Mouse (Mus musculus): ENCODE data around the gene Stau1. TPM values are rescaled to one million over a fixed set of nuclear protein-coding genes. Genes with fewer than 3 reads are reported as not detected.

Stau1 gene
- polyA plus RNA-seq, 1 experiment from 2014 or later, result 123 TPM

DNA sequence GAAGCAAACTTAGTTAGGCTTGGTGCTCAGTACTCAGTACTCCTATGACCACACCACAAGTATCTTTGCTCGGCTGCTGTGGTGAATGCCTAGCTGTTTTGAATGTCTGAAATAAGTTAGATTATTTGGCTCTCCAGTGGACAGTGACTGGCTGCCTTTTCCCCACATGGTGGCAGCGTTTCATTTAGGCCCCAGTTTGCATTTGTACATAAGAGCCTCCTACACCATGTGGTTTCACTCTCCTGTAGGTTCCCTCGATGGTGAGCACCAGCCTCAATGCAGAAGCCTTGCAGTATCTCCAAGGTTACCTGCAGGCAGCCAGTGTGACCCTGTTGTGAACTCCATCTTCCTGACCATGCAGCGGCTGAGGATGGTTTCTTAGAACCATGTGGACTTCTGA, 50.6 kb downstream of the Stau1 start:
- Histone ChIP-seq H3K4me3 (no peak overlapping the region), H3K27me3 (no peaks in the 10 kb centered on the region)
- 59% methylated on average over 4 of the region's 4 CpGs for WGBS

GRCm38 (mm10) chr2:166944346-166944745, 51.8 kb downstream of the Stau1 start:
- H3K4me1 ChIP-seq, result no peaks in the 10 kb centered on the region
- no peaks in the 10 kb centered on the region for H3K27me3 ChIP-seq
- H3K4me2 ChIP-seq (replicated peaks), result no peak overlapping the region
- no peak for ATAC-seq (ENCODE audit: low FRiP score, low read depth)
- H3K36me3 ChIP-seq, result peaks cover 90% of the 10 kb centered on the region
- H3K9ac ChIP-seq (replicated peaks), result no peak overlapping the region
- H3K27ac ChIP-seq (replicated peaks), result no peak overlapping the region
- WGBS, result 97% methylated on average over 1 of the region's 1 CpGs
- no peaks in the 10 kb centered on the region for H3K9me3 ChIP-seq
- no peak overlapping the region for H3K4me3 ChIP-seq

More for the DNA sequence above, 50.6 kb downstream of the Stau1 start:
- Histone ChIP-seq H3K4me1 (no peaks in the 10 kb centered on the region), H3K9me3 (no peaks in the 10 kb centered on the region), H3K36me3 (peaks cover 93% of the 10 kb centered on the region), H3K27ac (replicated peaks) (no peak overlapping the region), H3K9ac (replicated peaks) (no peak overlapping the region), H3K4me2 (replicated peaks) (no peak overlapping the region)
- no peak for ATAC-seq (ENCODE audit: low FRiP score, low read depth)

DNA sequence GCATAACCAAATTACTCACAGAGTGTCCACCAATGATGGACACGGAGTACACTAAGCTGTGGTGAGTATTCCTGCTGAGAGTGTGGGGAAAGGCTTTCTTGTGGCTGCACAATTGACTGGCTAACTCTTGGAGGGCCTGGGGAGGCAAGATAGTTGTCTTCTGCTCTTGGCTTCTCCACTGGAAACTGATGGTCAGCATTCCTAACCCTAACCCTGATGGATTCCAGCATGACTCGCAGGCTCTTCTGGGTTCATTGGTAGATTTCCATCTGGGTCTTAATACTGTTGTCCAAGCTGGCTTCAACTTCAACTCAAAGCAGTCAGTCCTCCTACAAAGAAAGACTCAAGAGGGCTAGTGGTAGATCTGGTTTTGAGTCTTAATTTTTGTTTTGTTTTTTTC, 53.0 kb downstream of the Stau1 start:
- Histone ChIP-seq H3K4me1 (no peaks in the 10 kb centered on the region), H3K9me3 (no peaks in the 10 kb centered on the region), H3K9ac (replicated peaks) (no peak overlapping the region), H3K36me3 (peaks cover 90% of the 10 kb centered on the region), H3K27ac (replicated peaks) (no peak overlapping the region), H3K4me3 (no peak overlapping the region), H3K4me2 (replicated peaks) (no peak overlapping the region), H3K27me3 (no peaks in the 10 kb centered on the region)
- no peak for ATAC-seq (ENCODE audit: low FRiP score, low read depth)
- WGBS, result 86% methylated on average over 2 of the region's 2 CpGs

- Histone ChIP-seq H3K27me3 (no peaks in the 10 kb centered on the region), H3K4me3 (no peak overlapping the region), H3K9me3 (no peaks in the 10 kb centered on the region), H3K4me1 (no peaks in the 10 kb centered on the region), H3K9ac (replicated peaks) (no peak overlapping the region), H3K27ac (replicated peaks) (no peak overlapping the region), H3K36me3 (peaks cover 87% of the 10 kb centered on the region), H3K4me2 (replicated peaks) (no peak overlapping the region)
- ATAC-seq (ENCODE audit: low FRiP score, low read depth), result no peak
- WGBS, result 99% methylated on average over 2 of the region's 2 CpGs
Measured at GRCm38 (mm10) chr2:166936166-166936565, 59.9 kb downstream of the Stau1 start.

DNA sequence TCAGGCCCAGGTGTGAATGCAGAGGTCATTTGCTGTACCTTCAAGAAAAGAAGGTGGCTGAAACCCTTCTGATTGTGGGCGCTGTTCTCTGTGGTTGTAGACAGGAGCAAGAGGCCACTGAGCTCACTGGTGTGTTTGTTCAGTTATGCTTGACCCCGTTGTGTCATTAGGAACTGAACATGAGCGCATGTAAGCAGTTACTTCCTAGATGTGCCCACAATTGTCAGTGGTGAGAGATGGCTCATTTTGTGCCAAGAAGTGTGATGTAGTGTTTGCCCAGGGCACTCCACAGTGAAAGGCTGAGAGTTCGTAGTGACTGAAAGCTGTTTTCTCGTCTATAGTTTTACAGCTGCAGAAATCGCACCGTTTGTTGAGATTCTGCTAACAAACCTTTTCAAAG, 60.5 kb downstream of the Stau1 start:
- H3K9ac ChIP-seq (replicated peaks), result no peak overlapping the region
- H3K4me2 ChIP-seq (replicated peaks), result no peak overlapping the region
- no peak for ATAC-seq (ENCODE audit: low FRiP score, low read depth)
- peaks cover 87% of the 10 kb centered on the region for H3K36me3 ChIP-seq
- H3K9me3 ChIP-seq, result no peaks in the 10 kb centered on the region
- no peaks in the 10 kb centered on the region for H3K27me3 ChIP-seq
- H3K4me3 ChIP-seq, result no peak overlapping the region
- no peak overlapping the region for H3K27ac ChIP-seq (replicated peaks)
- H3K4me1 ChIP-seq, result no peaks in the 10 kb centered on the region
- WGBS, result 96% methylated on average over 7 of the region's 7 CpGs

DNA sequence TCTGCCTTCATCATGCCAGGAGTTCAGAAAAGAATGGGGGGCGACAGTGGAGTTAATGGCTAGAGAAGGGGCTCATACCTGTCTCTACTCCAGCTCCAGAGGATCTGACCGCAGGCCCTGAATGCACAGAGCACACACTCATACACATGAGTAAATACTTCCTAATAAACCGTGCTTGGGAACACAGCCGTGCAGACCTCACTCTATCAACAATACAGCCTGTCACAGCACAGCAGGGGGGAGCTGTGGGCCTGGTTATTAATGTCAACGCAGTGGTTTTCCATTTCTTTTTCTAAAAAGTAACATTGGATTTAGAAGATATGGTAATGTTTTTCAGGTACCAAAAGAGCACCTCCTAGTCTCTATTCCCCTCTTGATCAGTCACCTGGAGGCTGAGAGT, 61.7 kb downstream of the Stau1 start:
- no peak overlapping the region for H3K9ac ChIP-seq (replicated peaks)
- H3K36me3 ChIP-seq, result peaks cover 89% of the 10 kb centered on the region
- no peak overlapping the region for H3K27ac ChIP-seq (replicated peaks)
- 75% methylated on average over 5 of the region's 5 CpGs for WGBS
- H3K4me1 ChIP-seq, result no peaks in the 10 kb centered on the region
- no peak for ATAC-seq (ENCODE audit: low FRiP score, low read depth)
- no peak overlapping the region for H3K4me3 ChIP-seq
- no peak overlapping the region for H3K4me2 ChIP-seq (replicated peaks)
- no peaks in the 10 kb centered on the region for H3K9me3 ChIP-seq
- no peaks in the 10 kb centered on the region for H3K27me3 ChIP-seq

GRCm38 (mm10) chr2:166933943-166934342, 62.2 kb downstream of the Stau1 start:
- ATAC-seq (ENCODE audit: low FRiP score, low read depth), result no peak
- Histone ChIP-seq H3K27me3 (no peaks in the 10 kb centered on the region), H3K36me3 (peaks cover 89% of the 10 kb centered on the region), H3K27ac (replicated peaks) (no peak overlapping the region), H3K9me3 (no peaks in the 10 kb centered on the region), H3K4me2 (replicated peaks) (no peak overlapping the region), H3K9ac (replicated peaks) (no peak overlapping the region), H3K4me1 (no peaks in the 10 kb centered on the region), H3K4me3 (no peak overlapping the region)
- 92% methylated on average over 6 of the region's 6 CpGs for WGBS

DNA sequence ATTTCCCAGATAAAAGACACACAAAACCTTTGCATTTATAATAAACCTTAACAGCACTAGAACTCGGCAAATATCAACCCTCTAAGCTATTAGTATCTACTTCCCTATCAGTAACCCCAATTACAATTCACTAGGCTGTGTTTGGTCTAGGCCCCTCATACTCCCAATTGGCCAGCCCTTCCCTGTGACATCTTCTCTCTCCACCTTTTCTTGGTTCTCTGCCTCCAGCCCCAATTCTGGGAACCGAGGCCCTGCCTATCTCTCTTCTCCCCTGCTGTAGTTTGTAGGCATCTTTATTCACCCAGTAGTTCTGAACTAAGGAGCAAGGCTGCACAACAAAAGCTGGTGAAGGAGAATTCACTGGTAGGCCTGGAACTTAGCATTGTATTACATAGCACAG, 72.1 kb downstream of the Stau1 start:
- H3K9me3 ChIP-seq, result no peaks in the 10 kb centered on the region
- H3K27ac ChIP-seq (replicated peaks), result no peak overlapping the region
- 88% methylated on average over 2 of the region's 2 CpGs for WGBS
- no peaks in the 10 kb centered on the region for H3K27me3 ChIP-seq
- H3K36me3 ChIP-seq, result peaks cover 83% of the 10 kb centered on the region
- H3K9ac ChIP-seq (replicated peaks), result no peak overlapping the region
- H3K4me3 ChIP-seq, result no peak overlapping the region
- no peak for ATAC-seq (ENCODE audit: low FRiP score, low read depth)
- no peaks in the 10 kb centered on the region for H3K4me1 ChIP-seq
- H3K4me2 ChIP-seq (replicated peaks), result no peak overlapping the region

- no peak overlapping the region for H3K4me3 ChIP-seq
- H3K27ac ChIP-seq (replicated peaks), result no peak overlapping the region
- H3K4me1 ChIP-seq, result peaks cover 12% of the 10 kb centered on the region
- ATAC-seq (ENCODE audit: low FRiP score, low read depth), result no peak
- H3K9me3 ChIP-seq, result no peaks in the 10 kb centered on the region
- H3K36me3 ChIP-seq, result peaks cover 10% of the 10 kb centered on the region; the same call in 1 of the 2 replicates
- WGBS, result 97% methylated on average over 8 of the region's 8 CpGs
- H3K27me3 ChIP-seq, result no peaks in the 10 kb centered on the region
- no peak overlapping the region for H3K9ac ChIP-seq (replicated peaks)
- no peak overlapping the region for H3K4me2 ChIP-seq (replicated peaks)
Measured at GRCm38 (mm10) chr2:166910536-166910935, 85.6 kb downstream of the Stau1 start.

DNA sequence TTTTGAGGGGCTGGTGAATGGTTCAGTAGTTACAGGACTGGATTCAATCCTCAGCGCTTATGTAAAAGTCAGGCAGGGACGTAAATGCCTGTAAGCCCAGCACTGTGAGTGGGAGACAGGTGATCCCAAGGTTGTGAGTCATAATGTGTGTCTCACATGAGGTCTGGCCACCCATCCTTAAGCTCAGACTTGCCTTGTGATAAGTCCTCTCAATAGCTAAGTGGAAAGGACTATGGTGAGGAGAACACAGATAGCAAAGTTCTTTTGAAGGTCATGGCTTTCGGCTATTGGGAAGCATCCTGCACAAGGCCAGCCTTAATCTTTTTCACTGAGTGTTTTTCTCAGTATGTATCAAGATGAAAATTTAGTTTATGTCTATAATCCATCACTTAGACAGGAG, 86.4 kb downstream of the Stau1 start:
- peaks cover 15% of the 10 kb centered on the region for H3K4me1 ChIP-seq
- 97% methylated on average over 3 of the region's 3 CpGs for WGBS
- ATAC-seq (ENCODE audit: low FRiP score, low read depth), result no peak
- H3K9me3 ChIP-seq, result no peaks in the 10 kb centered on the region
- H3K4me3 ChIP-seq, result no peak overlapping the region
- H3K9ac ChIP-seq (replicated peaks), result no peak overlapping the region
- H3K4me2 ChIP-seq (replicated peaks), result no peak overlapping the region
- peaks cover 10% of the 10 kb centered on the region; the same call in 1 of the 2 replicates for H3K36me3 ChIP-seq
- H3K27me3 ChIP-seq, result no peaks in the 10 kb centered on the region
- H3K27ac ChIP-seq (replicated peaks), result no peak overlapping the region

GRCm38 (mm10) chr2:166906523-166907182, 89.4 kb downstream of the Stau1 start:
- Histone ChIP-seq H3K4me3 (peak overlapping the region; percentile 91), H3K9ac (replicated peaks) (peak overlapping the region; percentile 83), H3K9me3 (no peaks in the 10 kb centered on the region), H3K36me3 (peaks cover 10% of the 10 kb centered on the region; the same call in 1 of the 2 replicates), H3K27ac (replicated peaks) (peak overlapping the region; percentile 98), H3K27me3 (no peaks in the 10 kb centered on the region), H3K4me1 (peaks cover 15% of the 10 kb centered on the region), H3K4me2 (replicated peaks) (peak overlapping the region; percentile 97)
- 1% methylated on average over 28 of the region's 28 CpGs for WGBS
- ATAC-seq (ENCODE audit: low FRiP score, low read depth), result peak; percentile 33; the same call in 1 of the 2 replicates

DNA sequence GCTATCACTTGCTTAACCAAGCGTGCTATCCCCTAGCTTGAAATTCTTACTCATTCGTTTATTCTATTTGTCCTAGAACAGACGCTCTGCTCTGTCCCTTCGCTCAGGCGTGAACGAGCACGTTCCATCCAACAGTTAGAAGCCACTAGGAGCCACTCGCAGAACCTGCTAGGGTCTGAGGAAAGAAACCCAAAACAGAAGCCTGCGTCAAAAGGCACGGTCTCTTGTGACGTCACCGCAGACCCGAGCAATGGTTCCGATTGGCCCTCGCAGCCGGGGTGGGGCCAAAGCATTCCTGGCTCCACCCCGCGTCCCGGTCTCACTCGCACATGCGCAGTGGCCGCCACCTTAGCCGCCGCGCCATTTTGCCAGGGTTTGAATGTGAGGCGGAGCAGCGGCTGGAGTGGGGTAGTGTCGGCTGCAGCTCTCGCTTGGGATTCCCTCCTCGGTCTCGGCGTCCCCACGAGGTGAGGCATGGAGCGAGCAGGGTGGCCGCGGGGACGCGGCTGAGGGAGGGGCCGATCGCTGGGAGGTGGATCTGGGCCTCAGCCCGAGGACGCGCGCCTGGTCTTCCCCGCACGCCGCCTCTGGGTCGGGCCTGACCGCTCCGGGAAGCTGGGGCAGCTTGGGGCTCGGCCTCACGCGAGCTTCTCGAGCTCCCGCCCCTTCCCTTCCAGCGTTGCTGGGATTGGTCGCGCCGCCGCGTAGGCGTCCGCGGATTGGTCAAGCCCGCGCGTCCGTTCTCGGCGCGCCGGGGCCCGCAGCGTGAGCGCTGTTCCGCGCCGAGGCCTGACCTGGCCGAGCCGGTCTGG, 90.2 kb downstream of the Stau1 start, which contains the start of gene Cse1l:
Gene Cse1l, plus strand, starts transcription at position 330 of the 812 bp plus-strand sequence.
- Histone ChIP-seq H3K27me3 (no peaks in the 10 kb centered on the region), H3K4me1 (peaks cover 15% of the 10 kb centered on the region), H3K9me3 (no peaks in the 10 kb centered on the region), H3K27ac (replicated peaks) (peak within 1 kb of the TSS; percentile 98), H3K4me3 (peak within 1 kb of the TSS; percentile 91), H3K4me2 (replicated peaks) (peak within 1 kb of the TSS; percentile 97), H3K9ac (replicated peaks) (peak within 1 kb of the TSS; percentile 83), H3K36me3 (peaks cover 10% of the 10 kb centered on the region; the same call in 1 of the 2 replicates)
- peak; percentile 98 for ATAC-seq (ENCODE audit: low FRiP score, low read depth)
- under 1% methylated on average over 80 of the region's 80 CpGs for WGBS

All from midbrain, embryonic 12.5 days (tissue).